Mouse (Mus musculus) NIH3T3 (cell line): ENCODE results near the gene Rpl13a.
A peak's percentile ranks its signal among the peaks of the same experiment; 100 is the strongest.
"Not testable (repeated sequence)": the region's sequence is repeated elsewhere in the genome, so short reads cannot be mapped to it uniquely, and the experiment has no call there.

Source experiments
- DNase-seq: peaks from one replicate; pipeline ENCODE4 v3.0.0-alpha.2; 2012; ENCODE audit warnings: low read depth

The Rpl13a gene

GRCm38 (mm10) chr7:45156206-45156605 lies 27.6 kb upstream of the Rpl13a start:
- no peak for DNase-seq

GRCm38 (mm10) chr7:45155590-45155989 lies 27.0 kb upstream of the Rpl13a start:
- DNase-seq, result peak; percentile 36

- DNase-seq, result peak; percentile 89
Measured at GRCm38 (mm10) chr7:45154993-45155514, 26.5 kb upstream of the Rpl13a start.

DNA sequence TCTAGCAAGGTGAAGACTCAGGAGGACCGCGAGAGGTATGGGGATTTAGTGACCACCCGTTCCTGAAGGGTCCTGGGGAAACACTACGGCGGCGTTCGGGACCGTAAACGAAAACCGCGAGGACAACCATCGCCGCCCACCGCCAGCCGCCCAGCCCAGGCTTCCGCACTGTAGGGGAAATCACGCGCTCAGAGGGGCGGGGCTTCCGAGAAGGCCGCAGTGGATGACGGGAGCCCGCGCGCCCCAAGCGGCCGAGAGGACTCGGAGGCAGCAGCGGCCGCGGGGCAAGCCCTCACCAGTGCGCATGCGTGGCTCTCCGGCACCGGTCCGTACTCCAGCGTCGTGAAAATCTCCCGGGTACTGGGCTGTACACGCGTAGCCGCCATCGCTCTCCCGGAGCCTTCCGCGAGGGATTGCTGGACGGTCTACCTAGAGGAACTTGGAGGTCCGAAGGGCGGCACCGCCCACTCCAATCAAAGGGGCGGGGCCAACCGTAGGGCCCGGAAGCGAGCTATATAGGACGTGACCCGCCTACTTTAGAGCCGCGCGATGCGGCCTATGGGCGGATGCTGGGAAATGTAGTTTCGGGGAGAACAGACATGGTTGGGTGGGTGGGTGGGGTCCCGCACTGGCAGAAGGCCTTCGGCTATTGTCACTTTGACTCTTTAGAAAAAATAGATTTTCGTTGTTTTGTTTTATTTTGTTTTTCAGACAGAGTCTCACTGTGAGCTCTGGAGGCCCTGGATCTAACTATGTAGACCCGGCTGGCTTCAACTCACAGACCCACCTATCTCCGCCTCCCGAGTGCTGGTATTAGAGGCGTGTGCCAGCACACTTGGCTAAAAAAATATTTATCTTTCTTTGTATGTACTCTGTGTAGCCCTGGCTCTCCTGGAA lies 25.8 kb upstream of the Rpl13a start, which contains the start of the genes Pih1d1 and Aldh16a1:
Pih1d1 (plus strand) TSS at position 208 of the 897 bp plus-strand sequence.
Aldh16a1 (minus strand) TSS at position 489 of the 897 bp plus-strand sequence.
- peak; percentile 98 for DNase-seq

- DNase-seq, result peak; percentile 47
Measured at GRCm38 (mm10) chr7:45153586-45153985, 25.0 kb upstream of the Rpl13a start.

DNA sequence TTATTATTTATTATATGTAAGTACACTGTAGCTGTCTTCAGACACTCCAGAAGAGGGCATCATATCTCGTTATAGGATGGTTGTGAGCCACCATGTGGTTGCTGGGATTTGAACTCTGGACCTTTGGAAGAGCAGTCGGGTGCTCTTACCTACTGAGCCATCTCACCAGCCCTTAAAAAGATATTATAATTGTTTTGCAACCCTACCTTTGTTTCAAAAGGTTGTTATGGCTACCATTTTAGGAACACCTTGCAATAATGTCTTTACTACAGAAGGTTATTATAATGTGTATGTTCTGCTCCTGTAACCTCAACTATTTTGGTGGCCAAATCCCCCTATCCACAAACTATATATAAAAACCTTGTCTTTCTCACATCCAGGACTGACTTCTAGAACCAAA lies 24.5 kb upstream of the Rpl13a start:
- not testable (repeated sequence) for DNase-seq

DNA sequence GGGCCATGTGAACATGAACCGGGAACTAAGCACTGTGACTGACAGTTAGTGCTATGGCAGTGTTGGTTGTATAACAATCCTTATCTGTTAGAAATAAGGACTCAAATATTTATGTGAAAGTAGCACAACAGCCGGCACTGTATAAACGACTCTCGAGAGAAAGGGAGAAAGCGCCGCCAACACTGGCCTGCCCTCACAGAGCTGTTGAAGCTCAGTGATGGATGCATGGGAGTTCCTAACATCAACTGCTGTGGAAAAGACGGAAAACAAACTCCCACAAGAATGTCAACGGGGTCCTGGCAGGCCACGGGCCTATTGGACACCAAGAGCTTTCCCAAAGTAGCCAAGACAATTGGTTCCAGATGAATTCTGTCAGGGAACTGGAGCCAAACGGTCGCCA lies 22.7 kb upstream of the Rpl13a start:
- DNase-seq, result peak; percentile 78

GRCm38 (mm10) chr7:45150321-45150720 lies 21.8 kb upstream of the Rpl13a start:
- DNase-seq, result no peak

DNA sequence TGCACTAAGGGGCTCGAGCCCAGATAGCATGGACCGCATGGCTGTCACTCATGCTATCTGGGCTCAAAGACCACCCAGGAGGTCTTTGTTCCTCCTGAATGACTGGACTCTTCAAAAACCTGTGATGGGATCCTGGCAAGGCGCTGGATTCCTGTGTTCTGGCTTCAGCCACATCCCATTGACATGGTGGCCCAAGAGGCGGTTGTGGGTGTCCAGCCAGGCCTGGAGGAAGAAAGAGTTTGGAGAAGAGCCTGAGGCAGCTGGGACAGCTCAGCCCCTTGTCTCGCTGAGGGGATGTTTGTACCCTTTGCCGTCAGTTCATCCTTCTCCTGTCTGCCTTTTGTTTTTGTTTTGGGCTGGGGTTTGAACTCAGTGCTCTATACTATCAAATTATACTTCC lies 21.0 kb upstream of the Rpl13a start:
- no peak for DNase-seq

DNA sequence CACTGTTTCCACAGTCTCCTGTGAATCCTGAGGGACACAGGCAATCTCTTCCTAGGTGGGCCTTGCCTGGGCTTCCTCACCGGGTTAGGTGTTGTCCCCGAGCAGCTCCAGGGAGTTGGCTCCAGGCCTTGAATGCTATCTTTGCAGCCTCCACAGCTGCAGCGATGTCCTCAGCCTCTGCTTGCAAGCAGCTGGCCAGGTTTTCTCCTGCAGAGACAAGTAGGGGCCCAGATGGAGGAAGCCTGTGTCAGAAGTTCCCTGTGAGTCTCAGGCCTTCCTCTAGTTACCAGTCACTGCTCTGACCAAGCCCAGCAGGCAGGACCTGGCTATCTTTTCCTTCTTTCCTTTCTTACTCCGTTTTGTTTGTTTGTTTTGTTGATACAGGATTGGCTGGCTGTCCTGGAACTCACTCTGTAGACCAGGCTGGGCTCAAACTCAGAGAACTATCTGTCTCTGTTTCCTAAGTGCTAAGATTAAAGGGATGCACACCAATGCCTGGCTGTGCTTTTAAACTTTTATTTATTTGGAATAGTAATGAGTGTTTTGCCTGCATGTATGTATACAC lies 20.1 kb upstream of the Rpl13a start:
- DNase-seq, result no peak

DNA sequence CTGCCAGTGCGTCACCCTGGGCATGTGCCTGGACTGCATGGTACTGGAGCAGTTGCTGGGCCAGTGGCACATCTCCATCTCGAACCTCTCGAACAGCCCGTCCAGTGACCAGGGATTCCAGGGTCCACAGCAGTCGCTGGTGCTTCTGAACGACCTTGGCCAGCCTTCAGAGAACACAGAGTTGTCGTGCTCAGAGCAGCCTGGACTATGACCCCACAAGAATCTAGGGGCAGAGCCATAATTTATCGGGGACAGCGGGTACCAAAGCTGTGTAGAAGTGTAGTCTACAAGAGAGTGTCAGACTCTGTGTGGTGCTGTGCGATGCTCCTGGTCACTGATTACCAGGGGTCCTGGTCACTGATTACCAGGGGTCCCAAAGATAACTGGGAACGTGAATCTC lies 19.3 kb upstream of the Rpl13a start:
- no peak for DNase-seq

GRCm38 (mm10) chr7:45147267-45147666 lies 18.7 kb upstream of the Rpl13a start:
- DNase-seq, result no peak

GRCm38 (mm10) chr7:45145460-45145859 lies 16.9 kb upstream of the Rpl13a start:
- no peak for DNase-seq

DNA sequence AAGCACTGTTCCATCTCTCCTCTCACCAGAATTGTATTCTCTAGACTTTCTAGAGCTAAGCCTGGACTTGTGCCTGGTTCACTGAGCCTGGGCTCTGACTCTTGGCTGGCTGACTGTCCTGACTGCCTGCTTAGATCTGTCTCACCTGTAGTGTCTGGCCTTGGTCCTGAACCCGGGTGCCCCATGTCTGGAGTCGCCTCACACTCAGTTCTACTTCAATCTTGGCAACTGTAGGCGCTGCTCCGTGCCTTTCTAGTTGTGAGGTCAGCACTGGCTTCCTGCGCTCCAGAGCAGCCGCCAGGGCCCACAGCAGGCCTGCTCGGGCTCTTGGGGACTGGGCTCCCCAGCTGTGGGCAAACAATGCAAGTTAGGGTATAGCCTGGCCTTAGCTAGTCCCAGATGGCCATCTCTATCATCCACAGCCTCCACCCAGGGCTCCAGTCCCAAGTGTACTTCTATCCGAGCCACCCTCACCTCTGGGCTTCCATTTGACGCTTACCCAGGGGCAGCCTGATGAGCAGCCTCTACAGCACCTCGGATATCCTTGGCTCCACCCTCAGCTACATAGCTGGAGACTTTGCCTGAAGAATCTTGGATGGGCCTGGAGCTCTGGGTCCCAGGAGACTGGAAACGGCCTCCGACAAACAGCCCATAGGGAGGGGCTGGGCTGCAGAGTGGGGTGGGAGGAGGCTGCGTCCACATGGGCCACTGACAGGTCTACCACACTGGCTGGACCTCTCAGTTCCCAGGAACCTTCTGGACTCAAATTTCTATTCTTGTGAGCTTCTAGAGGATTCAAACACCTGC lies 16.0 kb upstream of the Rpl13a start:
- no peak for DNase-seq

DNA sequence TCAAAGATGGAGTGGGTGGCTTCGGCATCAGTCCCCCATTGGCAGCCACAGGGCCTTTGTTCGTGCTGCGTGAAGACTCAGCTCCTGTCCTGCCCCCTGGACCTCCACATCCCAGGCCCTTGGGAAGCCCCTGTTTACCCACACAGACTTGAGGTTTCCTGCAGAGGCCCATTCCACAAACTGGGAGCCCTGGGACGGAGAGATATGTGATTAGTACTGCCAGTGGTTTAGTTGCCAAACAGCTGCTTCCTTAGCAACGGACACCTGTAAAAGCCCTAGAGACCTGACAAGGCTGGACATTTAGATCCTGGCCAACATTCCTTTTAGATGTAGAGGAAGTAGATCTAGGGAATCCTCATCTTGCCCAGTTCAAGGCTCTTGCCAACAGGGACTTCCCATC lies 13.4 kb upstream of the Rpl13a start:
- DNase-seq, result no peak

DNA sequence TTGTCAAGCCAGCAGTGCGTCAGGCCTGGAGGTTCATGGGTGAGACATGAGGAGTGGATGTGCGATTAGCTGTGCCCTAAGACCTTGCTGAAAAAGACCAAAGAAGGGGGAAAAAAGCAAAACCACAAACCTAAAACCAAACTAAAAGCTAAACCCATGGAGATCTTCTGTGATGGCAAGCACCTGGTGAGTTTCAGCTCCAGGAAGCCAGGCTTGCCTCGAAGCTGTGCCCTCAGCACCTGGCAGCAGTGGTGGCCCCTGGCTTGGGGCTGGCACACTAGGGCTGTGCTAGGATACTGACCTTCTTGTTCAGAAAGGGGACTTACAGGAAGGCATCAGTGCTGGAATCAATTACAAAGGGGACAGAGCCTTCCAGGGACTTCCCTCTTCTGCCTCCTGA lies 12.8 kb upstream of the Rpl13a start:
- no peak for DNase-seq

GRCm38 (mm10) chr7:45139904-45140723 lies 11.6 kb upstream of the Rpl13a start:
- DNase-seq, result no peak

GRCm38 (mm10) chr7:45138403-45138802 lies 9.8 kb upstream of the Rpl13a start:
- no peak for DNase-seq

- no peak for DNase-seq
Measured at GRCm38 (mm10) chr7:45137171-45138006, 8.8 kb upstream of the Rpl13a start.

- peak; percentile 97 for DNase-seq
Measured at GRCm38 (mm10) chr7:45135993-45136567, 7.5 kb upstream of the Rpl13a start, which contains the start of the genes Gm45713 and Flt3l. Gene Gm45713, minus strand, starts transcription at chr7:45136231. Gene Flt3l, minus strand, starts transcription at chr7:45136432.
